Mouse (Mus musculus) bone marrow, adult 2 months (tissue): Measurements from ENCODE around the gene Rassf4. TPM values are rescaled to one million over a fixed set of nuclear protein-coding genes. Genes with fewer than 3 reads are reported as not detected.

Experiments used
- H3K27ac ChIP-seq: fragments of 200-500 bp; 2 replicates; pipeline ENCODE4 v1.5.1; 2012; ENCODE audit warnings: low read depth, mild to moderate bottlenecking, control low read depth, inconsistent platforms, low read length; ENCODE audit not compliant: control insufficient read depth, poor library complexity, insufficient read depth
- H3K4me1 ChIP-seq: fragments of 200-500 bp; 2 replicates; pipeline ENCODE4 v1.6.1; 2011; ENCODE audit warnings: low read length; ENCODE audit not compliant: control insufficient read depth, insufficient read depth
- H3K4me3 ChIP-seq: fragments of 200-500 bp; replicated peaks from 2 replicates; pipeline ENCODE3; 2011; ENCODE audit warnings: mild to moderate bottlenecking, low read depth, low read length, control low read depth; ENCODE audit not compliant: control insufficient read depth
- CTCF ChIP-seq: fragments of 200-500 bp; IDR thresholded peaks from 2 replicates; pipeline ENCODE4 v1.5.1; 2011; ENCODE audit warnings: low read length, control low read depth; ENCODE audit not compliant: control insufficient read depth, insufficient read depth
- POLR2A ChIP-seq: fragments of 200-500 bp; IDR thresholded peaks from 2 replicates; pipeline ENCODE4 v1.6.1; 2011; ENCODE audit warnings: low read depth, mild to moderate bottlenecking, control low read depth, low read length, borderline replicate concordance; ENCODE audit not compliant: control insufficient read depth
- WGBS: fragments of 180-500 bp; shearing (Covaris S2); methylation state at CpG from one replicate; pipeline ENCODE4 v1.1.7; 2018; 5-methylcytosine and 5-hydroxymethylcytosine counted together
- polyA plus RNA-seq: library from polyadenylated mRNA; stranded (reverse); fragments of >200 nt; gene quantifications from 2 replicates; pipeline ENCODE4 v1.2.4, GENCODE M21; 2011; ENCODE audit warnings: low replicate concordance; ENCODE audit not compliant: missing spikeins, insufficient read depth, insufficient read length

Gene Rassf4
- polyA plus RNA-seq, 1 experiment, result 18.3 TPM

DNA sequence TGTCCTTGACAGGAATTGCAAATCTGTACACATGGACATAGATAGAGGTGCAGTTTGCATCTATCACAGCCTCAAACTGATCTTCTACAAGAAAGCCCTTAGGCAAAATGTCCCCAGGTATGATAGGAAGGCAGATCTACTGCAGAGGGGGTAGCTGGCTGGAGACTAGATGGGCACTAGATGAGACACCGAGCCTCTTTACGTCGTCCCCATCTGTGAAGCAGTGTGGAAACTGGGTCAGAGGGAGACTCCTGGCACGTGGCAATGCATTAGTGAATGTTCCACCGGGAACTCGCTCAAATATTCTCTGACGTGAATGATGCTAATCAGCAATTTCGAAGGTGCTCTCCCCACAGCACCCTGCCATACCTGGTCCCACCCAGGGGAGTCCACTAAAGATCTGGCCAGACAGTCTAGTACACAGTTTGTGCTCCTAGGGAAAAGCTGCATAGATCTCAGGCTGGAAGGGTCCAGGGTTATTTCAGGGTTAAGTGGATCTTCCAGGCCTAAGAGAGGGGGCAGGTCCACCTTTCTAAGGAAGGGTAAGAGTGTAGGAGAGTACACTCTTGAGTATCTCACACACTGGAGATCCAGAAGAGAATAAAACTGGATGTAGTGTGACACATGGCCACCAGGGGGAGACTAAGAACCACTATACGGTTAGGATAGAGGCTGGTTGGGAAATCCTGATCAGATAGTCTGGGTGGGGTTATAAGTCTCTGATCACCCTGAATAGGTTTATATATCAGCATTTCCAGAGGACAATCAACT lies 19.9 kb downstream of the Rassf4 start:
- Histone ChIP-seq H3K4me3 (no peak overlapping the region), H3K27ac (no peak overlapping the region), H3K4me1 (peaks cover 1% of the 10 kb centered on the region; the same call in 1 of the 2 replicates)
- 61% methylated on average over 9 of the region's 9 CpGs for WGBS
- TF ChIP-seq POLR2A (no peak), CTCF (no peak)

DNA sequence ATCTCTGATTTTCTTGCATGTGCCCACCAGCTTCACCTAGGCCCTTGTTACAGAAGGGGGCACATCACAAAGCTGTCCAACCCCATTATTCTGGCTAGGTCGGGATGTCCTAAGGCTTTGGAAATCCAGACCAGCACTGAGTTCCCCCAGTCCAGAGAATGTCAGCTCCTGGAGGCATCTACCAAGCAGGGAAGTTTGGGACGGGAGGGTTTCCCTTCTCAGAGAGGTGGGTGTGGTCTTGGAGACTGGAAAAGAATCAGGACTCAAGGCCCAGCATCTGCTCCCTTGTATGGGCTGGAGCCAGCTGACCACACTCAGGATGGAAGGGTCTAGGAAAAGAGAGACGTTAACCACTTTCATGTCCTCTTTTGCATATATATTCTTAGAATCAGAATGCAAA lies 20.6 kb downstream of the Rassf4 start:
- no peak for TF ChIP-seq POLR2A
- TF ChIP-seq CTCF, result no peak
- WGBS, result 60% methylated on average over 3 of the region's 3 CpGs
- Histone ChIP-seq H3K4me1 (peaks cover 1% of the 10 kb centered on the region; the same call in 1 of the 2 replicates), H3K27ac (no peak overlapping the region), H3K4me3 (no peak overlapping the region)

DNA sequence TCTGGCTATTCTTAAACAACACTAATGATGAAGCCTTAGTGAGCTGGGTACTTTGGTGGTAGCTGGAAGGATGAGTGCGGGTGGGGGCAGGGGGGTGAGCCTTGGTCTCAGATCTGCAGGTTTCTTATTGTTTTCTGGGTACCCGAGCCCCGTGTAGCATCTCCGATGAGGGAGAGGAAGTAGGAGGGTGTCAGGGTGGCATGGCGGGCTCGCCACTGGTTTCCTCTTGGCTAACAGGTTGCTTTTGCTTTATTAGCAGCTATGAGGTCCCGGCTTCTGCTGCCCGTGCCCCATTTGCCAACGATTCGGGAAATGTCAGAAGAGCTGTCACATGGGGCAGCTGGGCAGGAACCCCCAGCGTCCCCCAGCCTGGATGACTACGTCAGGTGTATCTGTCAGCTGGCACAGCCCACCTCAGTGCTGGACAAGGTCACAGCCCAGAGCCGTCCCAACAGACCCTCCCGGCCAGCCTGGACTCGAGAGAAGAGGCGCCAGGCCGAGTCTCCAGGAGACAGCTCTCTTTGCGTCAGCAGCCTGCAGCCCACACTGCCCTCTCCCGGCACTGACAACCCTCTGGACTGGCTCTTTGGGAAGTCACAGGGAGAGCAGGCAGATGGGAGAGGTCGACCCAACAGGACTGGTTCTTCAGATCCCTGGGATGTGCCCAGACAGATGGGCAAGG lies 22.2 kb downstream of the Rassf4 start:
- H3K4me3 ChIP-seq, result peak overlapping the region; percentile 11
- peaks cover 1% of the 10 kb centered on the region; the same call in 1 of the 2 replicates for H3K4me1 ChIP-seq
- TF ChIP-seq POLR2A (no peak), CTCF (no peak)
- WGBS, result 7% methylated on average over 20 of the region's 20 CpGs
- 0 out of 2 replicates have a peak overlapping the region, but pooled peaks have one; percentile 4 for H3K27ac ChIP-seq

DNA sequence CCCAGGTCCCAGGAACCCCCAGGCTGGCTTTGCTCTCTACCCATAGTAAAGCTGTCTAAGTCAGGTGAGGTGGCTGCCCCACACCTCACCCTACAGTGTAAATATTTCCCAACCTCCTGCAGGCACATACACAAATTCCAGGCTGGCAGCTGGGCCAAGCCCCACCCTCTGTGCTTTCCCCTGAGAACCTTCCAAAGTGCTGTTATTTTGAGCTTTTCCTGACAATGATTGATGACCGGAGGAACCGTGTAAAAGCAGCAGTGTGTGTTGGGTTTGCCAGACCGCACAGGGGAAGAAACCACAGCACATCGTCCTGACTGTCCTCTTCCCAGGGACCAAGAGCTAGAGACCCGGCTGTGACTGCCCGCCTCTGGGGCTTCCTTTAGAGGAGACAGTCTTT lies 23.3 kb downstream of the Rassf4 start, which contains the start of gene Depp1:
TSS of gene Depp1 (plus strand) at position 204 of the 400 bp plus-strand sequence.
- 5% methylated on average over 6 of the region's 6 CpGs for WGBS
- Histone ChIP-seq H3K27ac (no peak within 1 kb of the TSS), H3K4me3 (no peak within 1 kb of the TSS), H3K4me1 (peaks cover 1% of the 10 kb centered on the region; the same call in 1 of the 2 replicates)
- TF ChIP-seq POLR2A (no peak), CTCF (no peak)

DNA sequence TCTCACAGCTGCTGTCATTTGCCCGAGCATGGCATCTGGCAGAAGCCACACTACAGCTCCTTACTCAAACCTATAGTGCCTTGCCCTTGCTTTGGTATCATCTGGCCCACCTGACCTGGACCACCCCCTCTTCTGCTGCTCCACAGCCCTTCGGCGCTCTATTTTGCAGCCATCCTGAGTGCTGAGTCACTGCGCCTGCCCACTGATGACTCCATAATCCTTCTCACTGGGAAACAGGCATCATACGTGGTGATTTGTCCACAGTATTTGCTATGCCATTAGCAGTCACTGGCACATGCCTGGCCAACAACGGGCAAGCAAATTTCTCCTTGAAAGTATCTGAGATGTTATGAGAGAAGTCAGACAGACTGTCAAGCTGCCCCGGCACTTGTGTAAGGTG lies 23.9 kb downstream of the Rassf4 start:
- H3K4me1 ChIP-seq, result peaks cover 1% of the 10 kb centered on the region; the same call in 1 of the 2 replicates
- WGBS, result 33% methylated on average over 7 of the region's 7 CpGs
- no peak overlapping the region for H3K27ac ChIP-seq
- H3K4me3 ChIP-seq, result no peak overlapping the region
- TF ChIP-seq CTCF (no peak), POLR2A (no peak)

DNA sequence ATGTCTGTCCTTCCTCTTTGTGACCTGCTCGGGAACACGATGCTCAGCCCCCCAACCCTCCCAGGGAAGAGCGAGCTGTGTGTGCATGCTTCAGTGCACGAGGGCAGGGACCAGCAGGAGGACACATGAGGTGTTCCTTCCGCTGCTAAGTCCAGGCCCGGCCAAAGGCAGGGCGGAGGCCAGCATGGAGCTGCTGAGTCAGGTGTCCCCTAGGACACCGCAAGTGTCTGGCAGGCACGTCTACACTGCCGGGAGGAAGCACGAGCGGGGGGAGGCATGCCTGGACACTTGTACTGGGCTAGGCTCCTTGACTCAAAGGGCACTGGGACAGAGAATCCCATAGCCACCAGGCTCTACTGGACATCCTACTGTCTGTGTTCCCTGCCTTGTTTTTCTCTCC lies 26.0 kb downstream of the Rassf4 start:
- 78% methylated on average over 12 of the region's 12 CpGs for WGBS

DNA sequence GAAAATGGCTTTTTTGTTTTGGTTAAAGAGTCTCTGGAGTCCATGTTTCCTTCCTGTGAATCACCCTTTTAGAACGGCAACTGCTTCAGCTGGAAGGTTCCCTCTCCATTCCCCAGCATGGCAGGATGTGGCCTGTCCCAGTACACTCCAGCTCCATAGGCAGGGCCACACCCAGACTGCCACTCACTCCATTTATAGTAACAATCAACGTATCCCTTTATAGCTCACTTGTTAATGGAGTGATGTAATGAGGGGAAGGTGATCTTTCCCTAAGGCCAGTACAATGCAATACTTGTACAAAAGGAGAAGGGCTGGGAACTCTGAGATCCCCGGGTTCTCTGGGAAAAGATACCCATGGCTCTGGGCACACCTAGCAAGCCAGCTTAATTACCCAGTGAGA lies 29.4 kb downstream of the Rassf4 start:
- Histone ChIP-seq H3K4me3 (no peak overlapping the region), H3K27ac (no peak overlapping the region), H3K4me1 (no peaks in the 10 kb centered on the region)
- 43% methylated on average over 3 of the region's 3 CpGs for WGBS
- TF ChIP-seq POLR2A (no peak), CTCF (no peak)

More for the DNA sequence above, 26.0 kb downstream of the Rassf4 start:
- Histone ChIP-seq H3K4me1 (peaks cover 1% of the 10 kb centered on the region; the same call in 1 of the 2 replicates), H3K4me3 (no peak overlapping the region), H3K27ac (no peak overlapping the region)
- no peak for TF ChIP-seq POLR2A
- no peak for TF ChIP-seq CTCF

DNA sequence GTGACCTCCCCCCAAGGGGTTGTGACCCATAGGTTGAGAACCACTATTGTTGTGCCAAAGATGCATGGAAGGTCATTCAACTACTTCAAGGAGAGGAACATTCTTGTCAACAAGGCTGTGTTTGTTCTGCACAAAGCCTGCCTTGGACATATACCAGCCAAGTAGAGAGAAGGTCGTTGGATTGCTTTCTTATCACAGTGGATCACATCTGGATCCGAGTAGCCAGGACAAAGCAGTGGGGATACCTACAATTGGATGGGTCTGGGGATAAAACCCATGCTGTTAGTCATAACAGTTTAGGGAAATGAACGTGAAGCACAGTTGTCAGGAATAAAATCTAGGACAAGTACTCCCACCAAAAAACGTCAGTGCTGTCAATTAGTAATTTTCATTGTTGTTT lies 29.9 kb downstream of the Rassf4 start:
- Histone ChIP-seq H3K4me3 (no peak overlapping the region), H3K4me1 (no peaks in the 10 kb centered on the region), H3K27ac (no peak overlapping the region)
- no peak for TF ChIP-seq CTCF
- no peak for TF ChIP-seq POLR2A
- 73% methylated on average over 4 of the region's 4 CpGs for WGBS
